Mouse (Mus musculus) common myeloid progenitor, adult 5-6 weeks (primary cell): ENCODE measurements around the gene Ect2. TPM values are rescaled to one million over a fixed set of nuclear protein-coding genes. Genes with fewer than 3 reads are reported as not detected.

Experiments used
- ATAC-seq: replicated peaks from 2 replicates; pipeline ENCODE4 v1.8.0; 2016; ENCODE audit warnings: low read depth, mild to moderate bottlenecking, moderate TSS enrichment, inconsistent platforms; ENCODE audit not compliant: poor library complexity, severe bottlenecking
- total RNA-seq: library from RNA; stranded (forward); fragments of 200-1000, 187-1606 nt; gene quantifications from 2 replicates; pipeline ENCODE4 v1.2.3, GENCODE M21; 2017

The Ect2 gene
- 46.3 and 65.1 TPM in 2 replicates for total RNA-seq

GRCm38 (mm10) chr3:27153701-27154209 lies at the start of gene Ect2:
Gene Ect2 (minus strand): TSS chr3:27153878.
- ATAC-seq: peak; percentile 94

GRCm38 (mm10) chr3:27201728-27202411 lies 48.2 kb upstream of the Ect2 start:
- ATAC-seq: no peak; the same call in 1 of the 2 replicates

DNA sequence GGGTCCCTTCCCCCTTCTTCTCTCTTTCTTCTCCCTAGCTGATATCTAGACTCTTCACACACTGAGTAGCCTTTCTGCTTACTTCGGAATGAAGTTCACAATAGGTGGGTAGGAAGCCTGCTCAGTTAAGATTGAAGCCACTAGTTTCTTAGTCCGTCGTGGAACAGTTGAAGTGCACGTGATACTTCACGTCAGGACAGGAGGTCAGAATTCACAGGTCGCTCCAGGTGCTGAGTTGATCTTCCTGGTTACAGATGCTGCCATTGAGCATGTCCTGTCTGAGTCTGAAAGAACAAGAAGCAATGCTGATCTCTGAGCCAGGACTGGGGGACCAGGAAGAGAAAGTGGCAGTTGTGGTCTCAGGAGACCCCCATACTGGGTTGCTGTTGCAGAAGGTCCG lies 45.4 kb upstream of the Ect2 start:
- no peak for ATAC-seq

- no peak for ATAC-seq
These were observed 44.1 kb upstream of the Ect2 start for GRCm38 (mm10) chr3:27197816-27198215.

DNA sequence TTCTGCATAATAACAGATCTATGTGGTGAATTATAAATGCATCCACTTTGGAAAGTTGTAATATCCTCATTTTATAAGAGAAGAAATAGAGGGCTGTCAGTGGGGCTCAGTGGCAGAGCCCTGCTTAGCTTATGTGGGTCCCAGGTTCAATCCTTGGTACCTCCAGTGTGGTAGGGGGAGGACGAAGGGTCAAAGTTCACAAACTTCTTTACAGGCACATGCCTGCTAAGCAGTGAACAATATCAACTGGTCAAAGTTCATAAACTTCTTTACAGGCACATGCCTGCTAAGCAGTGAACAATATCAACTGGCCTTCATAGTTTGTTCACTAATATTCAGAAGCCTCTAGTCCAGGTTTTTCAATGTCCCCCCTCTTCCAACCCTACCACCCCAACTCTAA lies 42.9 kb upstream of the Ect2 start:
- ATAC-seq: no peak

- no peak for ATAC-seq
These were observed 42.0 kb upstream of the Ect2 start for GRCm38 (mm10) chr3:27195573-27196227.

GRCm38 (mm10) chr3:27195153-27195552 lies 41.5 kb upstream of the Ect2 start:
- ATAC-seq: no peak; the same call in 1 of the 2 replicates

- ATAC-seq: peak; percentile 84
These were observed 40.2 kb upstream of the Ect2 start for GRCm38 (mm10) chr3:27193844-27194317.

- ATAC-seq: no peak
These were observed 38.2 kb upstream of the Ect2 start for GRCm38 (mm10) chr3:27191856-27192255.

- ATAC-seq: no peak
These were observed 37.2 kb upstream of the Ect2 start for GRCm38 (mm10) chr3:27190865-27191264.

DNA sequence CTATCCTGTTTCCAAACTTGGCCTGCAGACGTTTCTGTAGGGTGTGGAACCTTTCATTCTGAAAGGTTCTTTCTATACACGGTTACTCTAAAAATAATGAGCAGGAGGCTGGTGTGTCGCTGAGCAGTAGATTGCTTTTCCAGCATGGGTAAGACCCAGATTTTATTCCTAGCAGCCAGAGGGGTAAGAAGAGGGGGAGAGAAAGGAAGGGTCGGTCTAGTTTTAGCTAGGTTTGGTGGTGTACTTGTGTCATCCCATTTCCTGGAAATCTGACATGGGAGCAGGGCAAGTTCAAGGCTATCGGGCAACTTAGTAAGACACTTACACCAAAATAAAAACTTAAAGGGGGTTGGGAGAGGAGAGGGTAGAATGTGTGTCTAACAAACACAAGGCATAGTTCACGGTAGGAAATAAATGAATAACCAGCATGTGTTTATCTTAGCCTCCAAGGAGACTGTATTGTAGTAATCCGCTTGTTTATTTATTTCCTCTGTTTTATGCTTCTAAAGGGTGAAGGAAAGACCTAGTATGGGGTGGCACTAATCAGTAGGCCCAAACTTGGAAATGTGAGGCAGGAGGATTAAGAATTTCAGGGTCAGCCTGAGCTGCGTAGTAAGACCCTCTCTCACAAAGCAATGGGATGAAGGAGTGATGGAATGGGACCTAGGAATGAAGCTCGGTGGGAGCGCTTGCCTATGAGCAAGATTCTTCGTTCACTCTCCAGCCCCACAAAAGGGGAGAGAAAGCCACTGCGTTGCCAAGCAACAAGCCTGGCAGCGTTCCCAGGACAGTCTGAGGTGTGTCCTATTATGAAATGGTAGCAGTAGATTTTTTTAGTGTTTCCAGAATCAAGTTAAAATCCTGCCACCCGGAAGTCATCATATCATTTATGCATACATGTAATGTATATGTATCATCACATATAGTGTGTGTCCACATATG lies 35.9 kb upstream of the Ect2 start:
- ATAC-seq: 0 out of 2 replicates have a peak, but pooled peaks have one; percentile 17

GRCm38 (mm10) chr3:27188386-27188785 lies 34.7 kb upstream of the Ect2 start:
- ATAC-seq: no peak

GRCm38 (mm10) chr3:27183601-27184175 lies 30.0 kb upstream of the Ect2 start:
- peak; percentile 22 for ATAC-seq

DNA sequence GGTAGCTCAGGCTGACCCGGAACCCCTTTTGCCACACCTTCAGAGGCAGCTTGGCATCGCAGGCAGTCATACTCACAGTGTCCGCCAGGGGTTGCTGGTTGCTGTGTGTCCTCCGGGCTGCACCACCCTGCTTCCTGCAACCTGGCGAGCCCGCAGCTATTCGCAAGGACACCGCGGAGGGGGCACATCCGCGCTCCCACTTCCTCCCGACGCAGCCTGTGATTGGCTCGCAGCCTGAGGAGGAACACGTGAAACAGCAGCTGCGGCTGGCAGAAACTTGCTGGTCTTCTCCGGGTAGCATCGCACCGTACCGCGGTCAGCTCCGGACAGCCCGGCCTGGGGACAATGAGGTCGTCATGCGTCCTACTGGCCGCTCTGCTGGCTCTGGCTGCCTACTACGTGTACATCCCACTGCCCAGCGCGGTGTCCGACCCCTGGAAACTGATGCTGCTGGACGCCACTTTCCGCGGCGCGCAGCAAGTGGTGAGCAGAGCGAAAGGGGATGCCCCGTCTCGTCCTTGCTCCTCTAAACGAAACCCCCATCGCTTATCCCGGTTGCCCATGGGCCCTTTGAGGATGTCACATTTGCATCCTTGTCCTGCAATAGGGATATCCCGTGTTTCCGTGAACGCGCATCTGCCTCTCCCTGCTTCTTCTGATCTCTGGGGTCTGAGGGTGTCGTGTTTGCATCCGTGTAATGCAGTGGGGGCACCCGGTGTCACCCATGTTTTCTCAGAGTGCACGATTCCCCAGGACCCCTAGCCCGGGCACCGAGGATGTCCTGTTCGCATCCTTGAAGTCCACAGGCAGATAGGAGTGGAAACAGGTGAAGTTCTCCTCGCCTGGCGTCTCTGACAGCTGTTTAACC lies 29.3 kb upstream of the Ect2 start, which contains the start of gene Nceh1:
TSS of gene Nceh1 (plus strand) at position 233 of the 868 bp plus-strand sequence.
- peak; percentile 97 for ATAC-seq

DNA sequence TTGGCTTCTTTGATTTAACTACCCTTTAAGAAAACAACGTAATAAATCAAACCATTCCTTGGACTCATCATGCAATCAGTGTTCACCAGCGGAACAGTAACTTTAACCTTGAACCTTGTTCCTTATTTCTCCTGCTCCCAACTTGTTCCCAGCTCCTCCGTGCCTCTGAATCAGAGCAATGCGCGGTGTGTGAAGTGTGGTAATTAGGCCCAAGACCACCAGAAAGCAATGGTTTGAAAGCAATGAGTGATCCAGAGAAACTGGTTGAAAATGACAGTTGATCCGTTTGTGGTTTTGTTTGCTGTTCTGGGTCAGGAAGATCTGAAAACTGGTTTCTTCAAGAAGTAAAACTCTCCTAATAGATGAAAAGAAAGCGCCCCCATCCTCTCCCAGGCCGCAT lies 26.0 kb upstream of the Ect2 start:
- ATAC-seq: no peak

DNA sequence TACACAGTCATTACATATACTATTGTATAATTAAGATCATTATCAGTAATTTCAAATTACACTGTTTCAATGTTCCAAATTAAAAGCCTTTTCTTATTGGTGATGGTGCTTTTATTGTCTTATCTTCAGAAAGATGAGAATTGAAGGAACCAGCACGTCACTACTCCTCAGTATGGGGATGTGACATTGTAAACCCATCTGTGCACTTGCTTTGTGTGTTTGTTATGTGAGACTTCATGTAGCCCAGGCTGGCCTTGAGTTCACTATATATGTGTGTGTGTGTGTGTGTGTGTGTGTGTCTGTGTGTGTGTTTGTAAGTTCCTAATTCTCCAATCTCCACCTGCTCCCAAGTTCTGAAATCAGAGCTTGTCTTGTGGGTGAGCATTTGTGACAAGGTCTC lies 16.6 kb upstream of the Ect2 start:
- no peak for ATAC-seq

- no peak for ATAC-seq
These were observed 11.9 kb upstream of the Ect2 start for GRCm38 (mm10) chr3:27165481-27166065.

- ATAC-seq: peak; percentile 69
These were observed 8.7 kb upstream of the Ect2 start for GRCm38 (mm10) chr3:27162410-27162804.
